Mouse (Mus musculus) regulatory T cell (primary cell): ENCODE data around the gene Aup1.

Source experiments
- in situ Hi-C: fragments of 300-600 bp; cut with MboI, MseI; formaldehyde crosslinking; loops from one replicate; pipeline ENCODE4 v1.15.1; 2025; ENCODE audit warnings: high pct_unique_total_duplicates

Gene Aup1

DNA sequence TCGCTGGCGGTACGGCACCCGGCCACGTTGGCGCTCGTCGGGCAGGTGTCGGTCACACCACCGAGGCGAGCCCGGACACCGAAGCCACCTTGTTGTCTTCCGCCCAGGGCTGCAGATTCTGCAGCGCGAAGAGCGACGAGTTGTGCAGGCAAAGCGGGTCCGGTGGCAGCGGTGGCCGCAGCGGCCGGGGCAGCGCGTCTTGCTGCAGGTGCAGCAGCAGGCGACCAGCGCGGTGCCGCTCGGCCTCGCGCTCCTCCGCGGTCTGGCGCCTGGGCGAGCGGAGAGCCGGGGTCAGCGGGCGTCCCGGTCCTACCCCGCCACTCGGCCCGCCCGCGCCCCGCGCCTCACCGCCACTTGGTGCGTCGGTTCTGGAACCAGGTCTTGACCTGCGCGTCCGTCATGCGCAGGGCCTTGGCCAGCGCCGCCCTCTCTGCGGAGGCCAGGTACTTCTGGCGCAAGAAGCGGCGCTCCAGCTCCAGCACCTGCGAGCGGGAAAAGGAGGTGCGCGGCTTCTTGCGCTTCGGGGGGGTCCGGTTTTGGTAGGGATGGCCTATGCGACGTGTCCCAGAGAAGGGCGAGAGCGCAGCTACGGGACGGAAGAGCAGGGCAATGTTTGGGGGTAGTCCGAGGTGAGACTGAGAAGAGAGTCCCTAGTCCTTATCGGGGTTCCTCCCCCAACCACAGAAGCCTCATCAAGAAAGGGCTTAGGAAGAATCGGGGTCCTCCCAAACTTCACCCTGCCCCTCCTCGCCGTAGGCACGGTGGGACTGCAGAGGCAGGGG lies 14.6 kb downstream of the Aup1 start:
- in situ Hi-C loops, result no loop called here

DNA sequence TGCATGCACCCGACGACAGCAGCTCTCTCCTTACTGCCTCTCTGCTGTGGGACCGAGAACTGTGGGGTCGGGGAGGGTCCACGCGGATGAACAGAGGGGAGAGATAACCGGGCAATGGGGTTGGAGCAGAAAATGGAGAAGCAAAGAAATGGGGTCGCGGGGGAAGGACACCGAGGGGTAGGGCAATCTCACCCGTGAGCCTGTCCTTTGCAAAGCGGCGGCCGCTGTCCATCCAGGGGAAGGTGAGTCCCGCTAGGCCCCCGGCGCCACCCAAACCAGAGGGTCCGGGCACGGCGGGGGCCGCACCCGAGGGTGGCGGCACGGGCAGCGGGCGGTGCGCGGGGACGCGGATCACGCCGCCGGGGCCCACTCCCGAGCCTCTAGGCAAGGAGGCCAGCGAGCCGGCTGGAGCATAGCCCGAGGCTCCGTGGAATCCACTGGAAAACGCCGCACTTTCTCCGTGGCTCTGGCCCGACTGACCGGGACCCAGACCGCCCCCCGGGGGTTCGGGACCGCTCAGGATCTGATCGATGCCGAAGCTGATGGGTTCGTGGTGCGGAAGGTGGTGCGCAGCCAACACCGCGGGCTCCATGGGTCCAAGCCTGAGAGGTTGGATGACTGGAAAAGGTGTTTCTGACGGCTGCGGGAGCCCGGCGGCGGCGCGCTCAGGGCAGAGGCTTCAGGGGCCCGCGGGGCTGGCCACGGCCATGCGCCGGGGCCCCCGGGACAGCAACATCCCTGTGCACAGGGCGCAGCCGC lies 15.3 kb downstream of the Aup1 start:
- in situ Hi-C loops, result no loop called here

DNA sequence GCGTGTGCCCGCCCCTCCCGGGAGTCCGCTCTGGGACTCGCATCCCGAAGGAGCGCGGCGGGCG lies 15.8 kb downstream of the Aup1 start, which contains the start of gene Tlx2:
Gene Tlx2 (minus strand): TSS at position 47 of the 64 bp plus-strand sequence.
- in situ Hi-C loops, result no loop called here

DNA sequence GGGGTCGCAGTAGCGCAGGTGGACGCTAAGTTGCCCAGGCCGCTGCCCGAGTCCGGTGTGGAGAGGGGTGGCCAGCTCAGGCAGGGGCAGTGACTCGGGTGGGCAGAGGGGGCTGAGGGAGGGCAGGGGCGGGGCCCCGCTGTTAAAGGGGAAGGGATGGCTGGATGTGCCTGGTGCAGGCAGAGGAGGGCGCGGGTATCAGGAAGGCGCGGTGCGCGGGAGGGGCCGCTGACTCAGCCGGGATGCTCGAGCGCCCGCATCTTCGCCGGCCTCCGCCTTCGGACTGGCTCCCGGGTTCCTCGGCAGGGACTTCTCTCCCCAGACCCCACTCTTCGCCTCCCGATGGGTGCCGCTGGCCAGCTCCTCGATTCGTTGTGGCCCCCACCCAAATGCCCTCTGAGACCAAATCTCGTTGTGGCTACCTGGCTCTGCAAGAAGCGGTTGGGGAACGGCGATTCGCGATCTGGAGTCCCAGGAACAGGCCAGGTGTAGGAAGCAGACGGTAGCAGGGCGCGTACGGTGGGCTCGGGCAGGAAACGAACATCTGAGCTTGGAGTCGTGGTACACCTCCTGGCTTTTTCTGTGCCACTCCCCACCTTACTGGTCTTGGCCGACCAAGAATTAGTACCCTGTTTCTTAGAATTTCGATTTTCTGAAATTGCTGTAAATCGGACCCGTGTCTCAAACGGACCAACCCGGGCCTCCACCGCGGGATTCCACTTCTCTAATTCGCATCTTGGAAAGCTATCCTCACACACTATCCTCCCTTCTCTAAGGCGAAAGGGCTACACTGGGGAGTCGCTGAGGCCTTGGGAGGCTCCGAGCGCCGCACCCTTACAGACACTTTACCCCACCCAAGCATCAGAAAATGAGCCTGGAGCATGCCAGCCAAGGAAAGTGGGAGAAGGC lies 16.2 kb downstream of the Aup1 start:
- in situ Hi-C loops, result no loop called here

DNA sequence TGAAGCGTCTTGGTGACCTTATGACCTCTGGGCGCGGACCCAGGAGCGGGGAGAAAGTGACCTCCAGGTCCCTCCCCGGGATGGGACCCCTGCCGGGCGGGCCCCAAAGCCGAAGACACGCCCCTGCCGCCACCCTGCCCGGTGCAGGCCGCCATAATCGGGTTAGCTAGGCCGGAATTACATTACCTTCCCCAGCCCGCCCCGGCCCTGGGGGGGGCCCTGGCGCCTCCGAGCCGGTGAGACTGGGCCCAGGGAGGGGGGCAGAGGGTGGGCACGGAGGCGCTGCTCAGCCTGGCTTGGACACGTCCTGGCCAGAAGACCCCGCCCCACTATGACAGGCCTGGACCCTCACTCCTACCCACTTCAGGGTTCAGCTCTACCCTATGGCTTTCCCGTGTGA lies 16.9 kb downstream of the Aup1 start:
- in situ Hi-C loops, result no loop called here

DNA sequence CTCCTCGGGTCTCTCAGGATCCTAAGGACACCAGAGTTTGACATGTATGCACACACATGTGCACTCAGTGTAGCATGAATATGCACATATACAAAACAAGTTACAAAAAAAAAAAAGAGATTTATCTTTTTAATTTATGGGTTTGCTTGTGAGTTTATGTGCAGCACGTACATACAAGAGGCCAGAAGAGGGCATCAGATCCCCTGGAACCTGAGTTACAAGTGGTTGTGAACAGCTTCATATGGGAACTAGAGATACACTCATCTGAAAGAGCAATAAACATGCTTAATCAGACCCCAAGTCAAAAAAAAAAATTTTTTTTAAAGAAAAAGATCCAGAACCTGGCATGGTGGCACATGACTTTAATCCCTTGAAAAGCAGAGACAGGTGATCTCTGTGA lies 20.7 kb downstream of the Aup1 start:
- in situ Hi-C loops, result no loop called here

DNA sequence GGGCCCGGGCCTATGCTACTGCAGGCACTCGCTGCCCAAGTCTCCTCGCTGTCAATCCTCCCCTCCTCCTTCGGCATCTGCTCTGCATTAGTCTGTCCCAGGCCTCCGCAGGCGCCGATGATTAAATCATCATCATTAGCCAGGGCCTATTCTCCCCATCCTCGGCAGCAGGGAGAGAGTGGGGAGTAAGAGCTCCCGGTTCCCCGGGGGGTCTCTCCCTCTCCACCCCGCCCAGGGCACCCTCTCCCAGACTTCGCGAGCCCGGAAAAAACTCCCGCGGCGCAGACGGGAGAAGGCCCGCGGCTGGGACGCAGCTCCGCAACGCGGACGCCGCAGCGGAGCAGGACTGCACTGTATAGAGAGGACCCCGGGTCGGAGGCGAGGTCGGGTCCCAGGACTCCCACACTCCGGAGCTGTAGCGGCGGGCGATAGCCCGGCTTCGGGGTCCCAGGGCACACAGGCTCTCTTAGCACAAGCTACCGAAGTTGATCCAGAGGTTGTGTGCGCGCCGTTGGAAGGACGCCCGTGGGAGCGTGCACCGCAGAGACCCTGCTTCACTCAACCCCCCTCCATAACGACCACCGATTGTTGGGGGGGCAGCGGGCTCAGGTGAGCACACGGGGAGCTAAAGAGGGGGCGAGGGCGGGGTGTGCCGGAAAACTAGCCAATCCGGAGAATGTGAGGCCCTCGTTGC lies 23.5 kb downstream of the Aup1 start, which contains the start of gene Pcgf1:
Gene Pcgf1 (plus strand): TSS at position 240 of the 694 bp plus-strand sequence.
- in situ Hi-C loops, result no loop called here

DNA sequence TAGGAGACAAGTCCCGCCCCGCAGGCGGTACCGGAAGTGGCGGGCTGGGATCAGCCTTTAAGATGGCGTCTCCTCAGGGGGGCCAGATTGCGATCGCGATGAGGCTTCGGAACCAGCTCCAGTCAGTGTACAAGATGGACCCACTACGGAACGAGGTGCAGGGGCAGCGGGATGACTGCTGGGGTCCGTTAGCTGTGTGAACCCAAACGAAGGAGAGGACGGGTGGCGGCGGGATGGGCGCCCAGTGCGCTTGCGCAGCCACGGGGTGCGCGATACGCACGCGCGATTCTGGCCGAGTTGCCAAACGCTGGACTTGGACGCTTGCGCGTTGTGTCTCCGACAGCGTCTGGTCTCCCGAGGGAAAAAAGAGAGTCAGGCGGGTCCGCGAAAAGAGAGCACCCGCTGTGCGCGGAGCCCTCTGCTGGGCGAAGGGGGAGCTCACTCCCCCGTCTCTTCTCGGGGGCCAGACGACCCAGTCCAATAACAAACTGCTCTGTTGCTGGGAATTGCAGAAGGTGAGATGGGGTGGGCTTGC lies 24.1 kb downstream of the Aup1 start:
- in situ Hi-C loops, result no loop called here

DNA sequence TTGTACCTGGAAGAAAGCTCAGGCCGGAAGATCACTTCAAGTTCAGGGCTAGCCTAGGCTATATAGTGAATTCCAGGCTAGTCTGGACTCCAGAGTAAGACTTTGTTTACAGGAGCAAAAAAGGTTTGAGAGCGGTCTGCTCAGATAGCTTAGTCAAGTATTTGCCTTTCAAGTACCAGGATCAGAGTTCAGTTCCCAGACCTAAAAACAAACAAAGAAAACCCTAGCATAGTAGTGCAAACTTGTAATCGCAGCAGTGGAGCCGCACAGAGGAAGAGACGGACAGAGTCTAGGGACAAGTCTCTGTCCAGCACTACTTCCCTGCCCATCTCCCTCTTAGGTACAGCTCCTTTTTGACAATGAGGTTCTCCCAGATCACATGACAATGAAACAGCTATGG lies 25.9 kb downstream of the Aup1 start:
- in situ Hi-C loops, result no loop called here

DNA sequence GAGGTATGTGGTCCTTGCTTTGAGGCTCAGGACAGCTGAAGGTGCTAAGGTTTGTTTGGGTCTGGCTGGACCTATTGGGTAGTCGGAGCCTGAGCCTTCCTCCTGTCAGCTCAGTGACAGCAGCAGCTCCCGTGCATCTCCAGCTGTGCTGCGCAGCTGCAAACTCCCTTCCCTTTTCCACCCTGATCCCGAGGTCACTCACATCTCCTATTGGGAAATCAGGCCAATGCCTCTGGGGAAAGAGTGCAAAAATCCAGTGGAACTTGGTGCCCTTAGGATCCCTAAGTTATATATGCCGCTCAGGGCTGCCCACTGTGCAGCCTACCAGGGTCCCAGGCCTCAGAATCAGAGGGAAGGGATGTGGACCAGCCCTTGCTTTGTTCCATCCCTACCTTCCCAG lies 29.2 kb downstream of the Aup1 start:
- in situ Hi-C loops, result no loop called here

DNA sequence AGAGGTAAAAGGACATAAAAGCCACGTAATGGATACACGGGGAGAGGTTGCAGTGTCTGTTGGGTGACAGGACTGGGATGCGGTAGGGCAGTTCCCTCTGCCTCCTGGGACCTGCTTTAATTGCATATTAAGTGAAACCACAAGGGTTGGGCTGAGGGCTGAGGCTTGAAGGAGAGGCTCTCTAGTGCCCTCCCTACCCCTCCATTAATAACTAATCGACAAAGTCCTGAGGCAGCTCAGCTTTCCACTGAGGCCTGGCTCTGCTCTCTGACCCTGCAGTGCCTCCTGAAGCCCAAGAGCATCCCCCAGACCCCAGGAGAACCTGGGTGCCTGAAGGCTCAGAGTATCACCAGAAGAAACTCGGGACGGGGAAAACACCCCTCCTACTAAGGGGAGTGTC lies 30.2 kb downstream of the Aup1 start:
- in situ Hi-C loops, result no loop called here

DNA sequence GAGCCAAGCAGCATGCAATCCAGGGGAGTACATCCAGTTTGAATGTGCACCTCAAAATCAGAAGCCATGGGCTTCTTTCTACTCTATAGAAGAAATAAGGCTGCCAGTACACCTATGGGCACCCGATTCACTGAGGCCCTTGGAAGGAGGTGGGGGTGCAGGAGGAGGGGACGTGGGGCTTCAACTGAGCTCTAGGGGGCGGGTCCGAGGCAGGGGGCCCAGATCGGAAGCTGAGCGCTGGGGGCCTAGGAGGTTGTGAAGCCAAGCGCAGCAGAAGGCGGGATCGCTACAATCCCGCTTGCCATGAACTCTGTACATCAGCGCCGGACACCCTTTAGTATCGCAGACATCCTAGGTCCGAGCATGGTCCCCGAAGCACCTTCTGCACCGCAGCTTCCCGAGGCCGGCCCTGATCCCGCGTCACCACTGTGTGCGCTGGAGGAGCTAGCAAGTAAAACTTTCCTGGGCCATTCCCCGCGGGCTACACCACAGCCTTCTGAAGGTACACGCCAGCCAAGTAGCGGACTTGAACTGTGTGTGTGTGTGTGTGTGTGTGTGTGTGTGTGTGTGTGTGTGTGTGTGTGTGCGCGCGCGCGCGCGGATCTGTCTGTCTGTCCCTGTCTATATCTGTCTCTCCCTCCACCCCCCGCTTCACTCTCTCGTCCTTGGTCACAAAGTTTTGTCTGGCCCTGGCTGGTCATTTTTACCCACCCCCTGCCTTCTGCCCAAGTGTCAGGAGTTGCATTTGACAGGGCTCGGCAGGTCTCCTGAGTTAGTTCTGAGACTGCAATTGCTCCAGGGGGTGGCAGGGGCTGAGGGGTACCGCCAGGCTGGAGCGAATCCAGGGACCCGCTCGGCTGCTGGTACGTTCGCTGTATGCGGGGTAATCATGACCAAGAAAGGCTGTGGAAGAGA lies 32.1 kb downstream of the Aup1 start, which contains the start of gene Lbx2:
Gene Lbx2 (plus strand): TSS at position 247 of the 915 bp plus-strand sequence.
- in situ Hi-C loops, result no loop called here

DNA sequence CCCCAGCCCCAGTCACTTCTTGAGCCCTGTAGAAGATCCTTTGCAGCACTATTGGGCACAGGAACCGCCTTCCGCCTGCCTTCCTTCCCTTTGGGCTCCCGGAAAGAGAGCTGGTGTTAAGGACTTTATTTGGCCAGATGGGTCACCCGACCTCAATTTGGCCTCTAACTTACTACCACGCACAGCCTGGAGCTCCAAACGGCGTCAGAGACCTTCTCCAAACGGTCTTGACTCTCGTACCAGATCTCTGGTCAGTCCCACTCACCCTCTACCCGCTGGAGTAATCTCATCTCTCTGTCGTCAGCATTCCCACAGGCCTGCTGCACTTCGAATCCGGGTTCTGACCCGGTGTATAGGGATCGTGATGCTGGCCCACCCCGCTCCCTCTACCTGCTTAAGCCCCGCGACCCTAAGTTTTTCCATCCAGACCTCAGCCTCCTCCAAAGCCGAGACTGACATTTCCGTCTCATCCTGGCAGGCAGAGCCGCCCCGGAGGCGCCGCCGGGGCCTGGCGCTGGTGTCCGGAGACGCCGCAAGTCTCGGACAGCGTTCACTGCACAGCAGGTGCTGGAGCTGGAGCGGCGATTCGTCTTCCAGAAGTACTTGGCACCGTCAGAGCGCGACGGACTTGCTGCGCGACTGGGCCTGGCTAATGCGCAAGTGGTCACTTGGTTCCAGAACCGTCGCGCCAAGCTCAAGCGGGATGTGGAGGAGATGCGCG lies 33.0 kb downstream of the Aup1 start:
- in situ Hi-C loops, result no loop called here

DNA sequence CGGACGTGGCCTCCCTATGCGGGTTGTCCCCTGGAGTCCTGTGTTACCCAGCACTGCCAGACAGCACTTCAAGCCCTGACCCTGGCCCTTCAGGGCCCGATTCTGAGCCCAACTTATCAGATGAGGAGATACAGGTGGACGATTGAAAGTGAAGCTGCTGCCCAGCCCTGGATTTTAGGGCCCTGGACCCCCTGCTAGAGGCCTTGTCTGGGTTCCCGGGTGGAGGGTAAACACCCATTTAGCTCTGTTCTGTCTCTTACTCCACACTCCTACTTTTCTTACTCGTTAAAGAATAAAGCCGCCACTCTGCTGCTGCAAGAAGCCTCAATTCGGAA lies 33.6 kb downstream of the Aup1 start:
- in situ Hi-C loops, result no loop called here

DNA sequence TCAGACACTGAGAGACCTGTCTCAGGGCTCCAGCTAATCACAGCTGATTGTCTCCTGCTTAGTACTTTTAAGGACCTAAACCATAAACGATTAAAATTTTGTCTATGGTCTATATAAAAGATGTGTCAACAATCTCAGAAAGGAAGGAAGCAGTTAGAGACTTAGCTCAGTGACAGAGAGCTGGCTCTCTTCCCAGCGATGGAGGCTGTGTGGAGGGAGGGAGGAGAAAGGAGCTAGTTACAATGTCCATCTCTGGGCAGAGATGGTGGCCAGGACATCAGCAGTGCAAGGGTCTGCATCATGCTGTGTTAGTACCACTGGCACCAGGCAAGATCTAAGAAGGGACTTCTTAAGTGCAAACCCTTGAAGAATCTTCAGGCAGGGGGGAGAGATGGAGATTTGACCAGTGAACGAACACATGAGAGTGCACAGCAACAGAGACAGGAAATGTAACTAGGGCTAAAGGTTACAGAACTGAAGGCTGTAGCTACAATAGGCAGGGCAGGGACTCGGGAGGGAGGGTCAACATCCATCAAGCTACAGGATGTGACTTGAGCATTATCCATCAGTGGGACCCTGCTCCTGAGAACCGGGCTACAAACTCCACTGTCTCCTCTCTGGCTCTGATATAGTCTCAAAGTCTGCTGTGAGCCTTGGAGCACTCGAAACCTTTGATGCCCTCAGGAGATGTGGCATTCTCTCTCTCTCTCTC lies 38.3 kb downstream of the Aup1 start:
- in situ Hi-C loops, result no loop called here

DNA sequence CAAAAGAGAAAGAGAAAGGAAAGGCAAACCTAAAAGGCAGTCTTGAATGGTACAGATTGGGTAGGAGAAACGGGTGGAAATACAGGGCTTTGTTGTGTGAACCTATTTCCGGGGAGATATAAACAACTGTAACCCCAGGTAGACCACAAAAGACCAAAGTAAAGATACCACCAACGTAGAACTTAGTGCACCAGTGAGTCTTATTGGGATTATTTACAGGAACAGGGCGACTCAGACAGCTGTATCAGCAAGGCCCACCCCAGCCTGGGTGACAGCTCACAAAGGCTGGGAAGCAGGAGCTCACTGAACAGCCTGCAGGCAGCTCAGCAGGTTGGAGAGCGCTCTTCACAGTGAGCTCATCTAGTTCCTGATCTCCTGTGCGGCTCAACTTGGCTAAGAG lies 41.6 kb downstream of the Aup1 start:
- in situ Hi-C loops, result loop anchor here (5.0 kb wide), 1 partner anchor 99 kb away; no protein-coding TSS in a partner anchor

DNA sequence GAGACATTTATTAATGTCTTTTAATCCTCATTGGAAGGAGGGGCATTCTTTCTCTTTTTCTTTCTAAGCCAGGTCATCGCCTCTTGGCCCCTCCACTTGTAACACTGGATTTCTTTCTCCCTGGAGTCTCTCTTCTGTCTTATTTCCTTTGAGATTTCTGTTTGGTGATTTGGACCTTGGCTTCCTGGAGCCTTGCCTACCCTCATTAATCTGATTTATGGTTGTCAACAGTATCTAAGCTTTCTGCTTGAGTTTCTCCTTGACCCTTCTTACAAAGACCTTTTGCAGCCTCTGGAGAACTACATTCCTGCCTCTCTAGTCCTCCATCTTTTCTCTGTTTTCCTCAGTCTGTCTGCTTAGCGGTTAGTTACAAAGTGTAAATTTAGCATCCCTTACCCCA lies 44.1 kb downstream of the Aup1 start:
- in situ Hi-C loops, result loop anchor here (5.0 kb wide), 1 partner anchor 101 kb away; no protein-coding TSS in a partner anchor

DNA sequence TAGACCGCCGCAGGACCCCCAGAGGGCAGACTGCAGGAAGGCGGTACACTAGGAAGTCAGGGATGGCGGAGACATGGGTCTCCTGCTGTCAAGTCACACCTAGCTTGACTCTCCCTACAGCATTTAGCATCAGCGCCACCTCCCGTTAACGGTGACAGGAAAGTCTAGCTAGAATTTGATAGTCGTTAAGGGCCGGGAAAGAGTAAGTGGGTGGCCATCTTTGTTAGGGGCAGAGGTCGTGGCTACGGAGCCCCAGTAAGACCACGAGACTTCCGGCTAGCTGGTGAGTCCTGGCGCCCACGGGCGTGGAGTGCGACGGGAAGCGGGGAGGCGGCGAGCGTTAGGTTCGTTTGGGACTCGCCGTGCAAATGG lies 47.0 kb downstream of the Aup1 start, which contains the start of the genes Ccdc142 and Gm42688:
Gene Ccdc142 (plus strand): TSS at position 286 of the 372 bp plus-strand sequence.
Gene Gm42688 (plus strand): TSS at position 302 of the 372 bp plus-strand sequence.
- in situ Hi-C loops, result loop anchor here (5.0 to 10.0 kb wide), 2 partner anchors 189 to 357 kb away; no protein-coding TSS in a partner anchor
